In genomic region chr10:59898935-59899334, GRCm38 (mm10) we compare ENCODE assay signal across 8 mouse cellular contexts. TPM values are rescaled to one million over a fixed set of nuclear protein-coding genes. Genes with fewer than 3 reads are reported as not detected.
DNase-seq lines count a peak whose midpoint lies in the region; ATAC-seq and TF ChIP-seq lines count a peak whose summit lies in the region.

No protein-coding gene starts in this region.

- ATAC-seq in heart, embryonic 11.5 days (replicated peaks; ENCODE audit: insufficient number of reproducible peaks, low FRiP score, low TSS enrichment) = peak; percentile 68
- no peak for ATAC-seq in forebrain, postnatal 0 days
- ATAC-seq in liver, embryonic 16.5 days (ENCODE audit: low read depth) = peak; percentile 64

- DNase-seq in heart, postnatal 14 days = no peak
- DNase-seq in ES-E14 (ENCODE audit: low read depth, low spot score) = no peak
- no peak for DNase-seq in forebrain, postnatal 0 days
- DNase-seq in frontal cortex, adult 2 months (ENCODE audit: extremely low spot score in 1 of 2, low spot score in 1 of 2) = no peak
- DNase-seq in adrenal gland, postnatal 25 days = no peak
- no peak for DNase-seq in cerebellum, adult 11-12 months

- in situ Hi-C loops in ES-E14 (cut with MboI; ENCODE audit: low sequenced_read_pairs in 2 of 2, unreplicated experiment in 2 of 2) = no loop called here

- H3K4me1 ChIP-seq in heart, embryonic 11.5 days (ENCODE audit: control insufficient read depth, insufficient read depth, low read length) = peaks cover 48% of the 10 kb centered on the region
- peaks cover 3 to 55% of the 10 kb centered on the region in 2 experiments; a peak in 3 of 4 replicates for H3K4me1 ChIP-seq in ES-E14 (ENCODE audit: control insufficient read depth in 2 of 2, insufficient read depth in 2 of 2, low read length in 2 of 2, poor library complexity in 1 of 2)
- H3K4me1 ChIP-seq in forebrain, postnatal 0 days (ENCODE audit: insufficient read depth) = peaks cover 46% of the 10 kb centered on the region
- peaks cover 50% of the 10 kb centered on the region for H3K4me1 ChIP-seq in liver, embryonic 16.5 days (ENCODE audit: control insufficient read depth, low read depth, low read length)

- peaks cover 15% of the 10 kb centered on the region for H3K36me3 ChIP-seq in heart, embryonic 11.5 days (ENCODE audit: control insufficient read depth, insufficient read depth, low read length)
- peaks cover 27% of the 10 kb centered on the region for H3K36me3 ChIP-seq in ES-E14 (ENCODE audit: control insufficient read depth, insufficient read depth, low read length, poor library complexity, severe bottlenecking)
- peaks cover 30% of the 10 kb centered on the region for H3K36me3 ChIP-seq in forebrain, postnatal 0 days (ENCODE audit: insufficient read depth)
- H3K36me3 ChIP-seq in liver, embryonic 16.5 days (ENCODE audit: control insufficient read depth, insufficient read depth) = peaks cover 43% of the 10 kb centered on the region

- H3K4me2 ChIP-seq in heart, embryonic 11.5 days = peak overlapping the region; percentile 59
- no peak overlapping the region for H3K4me2 ChIP-seq in forebrain, postnatal 0 days (ENCODE audit: low read depth)
- H3K4me2 ChIP-seq in liver, embryonic 16.5 days (ENCODE audit: low read depth, low read length) = peak overlapping the region; percentile 78

- intact Hi-C loops in heart, postnatal 14 days (cut with DNase I) = loop anchor here (5.0 kb wide), 1 partner anchor 83 kb away; no protein-coding TSS in a partner anchor

- H3K4me3 ChIP-seq in heart, embryonic 11.5 days (ENCODE audit: low read depth, low read length) = peak overlapping the region; percentile 8; the same call in 1 of the 2 replicates
- H3K4me3 ChIP-seq in ES-E14 (ENCODE audit: insufficient read depth in 1 of 2, low read depth in 1 of 2, low read length in 2 of 2, poor library complexity in 1 of 2, severe bottlenecking in 1 of 2) = peak overlapping the region in 1 of 2 experiments; percentile 34; a peak in 2 of 4 replicates
- no peak overlapping the region for H3K4me3 ChIP-seq in forebrain, postnatal 0 days (ENCODE audit: low read depth, low read length)
- peak overlapping the region; percentile 52 for H3K4me3 ChIP-seq in liver, embryonic 16.5 days (ENCODE audit: low read depth, low read length)

- 42% methylated on average over 2 of the region's 2 CpGs for WGBS in heart, embryonic 11.5 days (ENCODE audit: insufficient replicate concordance)
- 18% methylated on average over 2 of the region's 2 CpGs for WGBS in forebrain, postnatal 0 days
- WGBS in liver, embryonic 16.5 days (ENCODE audit: insufficient replicate concordance) = 31% methylated on average over 2 of the region's 2 CpGs

- H3K27me3 ChIP-seq in heart, embryonic 11.5 days (ENCODE audit: control insufficient read depth, insufficient read depth, low read length) = no peaks in the 10 kb centered on the region
- H3K27me3 ChIP-seq in forebrain, postnatal 0 days (ENCODE audit: insufficient read depth, low read length) = no peaks in the 10 kb centered on the region
- no peaks in the 10 kb centered on the region for H3K27me3 ChIP-seq in liver, embryonic 16.5 days (ENCODE audit: control insufficient read depth, insufficient read depth, low read depth, low read length)

- no peak for TF ChIP-seq CTCF in forebrain, postnatal 0 days (IDR thresholded peaks at IDR 0.05; ENCODE audit: low read depth)

- H3K9ac ChIP-seq in heart, embryonic 11.5 days (ENCODE audit: low read depth, low read length) = peak overlapping the region; percentile 74; the same call in 1 of the 2 replicates
- H3K9ac ChIP-seq in ES-E14 (ENCODE audit: insufficient read depth, low read depth, low read length, poor library complexity, severe bottlenecking) = no peak overlapping the region
- peak overlapping the region; percentile 37; the same call in 1 of the 2 replicates for H3K9ac ChIP-seq in forebrain, postnatal 0 days
- H3K9ac ChIP-seq in liver, embryonic 16.5 days (ENCODE audit: low read depth, low read length) = peak overlapping the region; percentile 74

- no peaks in the 10 kb centered on the region for H3K9me3 ChIP-seq in heart, embryonic 11.5 days (replicated peaks; ENCODE audit: control insufficient read depth, low read length)
- H3K9me3 ChIP-seq in ES-E14 (ENCODE audit: control insufficient read depth, insufficient read depth, low read depth, low read length) = no peaks in the 10 kb centered on the region
- no peaks in the 10 kb centered on the region for H3K9me3 ChIP-seq in forebrain, postnatal 0 days (ENCODE audit: low read length)
- H3K9me3 ChIP-seq in liver, embryonic 16.5 days (replicated peaks; ENCODE audit: control insufficient read depth, low read length) = no peaks in the 10 kb centered on the region

- peak overlapping the region; percentile 98 for H3K27ac ChIP-seq in heart, embryonic 11.5 days (ENCODE audit: low read depth, low read length)
- peak overlapping the region; percentile 52; the same call in 1 of the 2 replicates for H3K27ac ChIP-seq in ES-E14 (ENCODE audit: insufficient read depth, low read depth, low read length, poor library complexity, severe bottlenecking)
- H3K27ac ChIP-seq in forebrain, postnatal 0 days (ENCODE audit: low read depth, low read length) = peak overlapping the region; percentile 96
- peak overlapping the region; percentile 97 for H3K27ac ChIP-seq in liver, embryonic 16.5 days (ENCODE audit: low read length)

TF ChIP-seq in ES-E14, 5 proteins besides CTCF, POLR2A, EP300 and RAD21:
- TF ChIP-seq HCFC1 (IDR thresholded peaks at IDR 0.05; ENCODE audit: borderline replicate concordance, insufficient read depth, low read length) (no peak), MAFK (IDR thresholded peaks at IDR 0.05; ENCODE audit: insufficient read depth, low read depth, low read length) (no peak), CHD2 (IDR thresholded peaks at IDR 0.05; ENCODE audit: low read depth, low read length) (no peak), ZNF384 (IDR thresholded peaks at IDR 0.05; ENCODE audit: low read depth, low read length) (no peak), ZC3H11A (IDR thresholded peaks at IDR 0.05; ENCODE audit: borderline replicate concordance, low read depth, low read length) (no peak)

RNA-seq across cellular contexts. Expression of gene Dnajb12, which starts 19.6 kb away (rescaled TPM):
- polyA plus RNA-seq in heart, embryonic 11.5 days (2014; fragmentation: Nextera tagmentation; extraction: Ambion mirVana) = 30.3 and 31.3 TPM in 2 replicates
- 10 to 100 TPM; 34.7 to 35.7 TPM for total RNA-seq in heart, postnatal 14 days (2021)
- total RNA-seq in ES-E14 (2012; rRNA removed) = 38.2 and 47.8 TPM in 2 replicates
- total RNA-seq in forebrain, postnatal 0 days (2014; rRNA removed) = 35.2 and 41.1 TPM in 2 replicates
- polyA plus RNA-seq in forebrain, postnatal 0 days (2015; fragmentation: Nextera tagmentation; extraction: Ambion mirVana) = 21.2 and 23.5 TPM in 2 replicates
- polyA plus RNA-seq in liver, embryonic 16.5 days (2015; fragmentation: Nextera tagmentation; extraction: Ambion mirVana) = 14.8 and 15.5 TPM in 2 replicates
- polyA plus RNA-seq in frontal cortex, adult 2 months (2012; rRNA removed) = 49.0 and 50.3 TPM in 2 replicates
- total RNA-seq in adrenal gland, postnatal 25 days (2021) = 65.1 and 69.2 TPM in 2 replicates

RNA-seq across cellular contexts. Expression of gene Ddit4, which starts 52.7 kb away (rescaled TPM):
- polyA plus RNA-seq in heart, embryonic 11.5 days (2014; fragmentation: Nextera tagmentation; extraction: Ambion mirVana) = 1.9 and 3.4 TPM in 2 replicates
- total RNA-seq in heart, postnatal 14 days (2021) = 100 to 1,000 TPM; 188 to 191 TPM
- total RNA-seq in ES-E14 (2012; rRNA removed) = 33.9 and 42.1 TPM in 2 replicates
- total RNA-seq in forebrain, postnatal 0 days (2014; rRNA removed) = 40.0 and 40.7 TPM in 2 replicates
- 52.9 and 57.8 TPM in 2 replicates for polyA plus RNA-seq in forebrain, postnatal 0 days (2015; fragmentation: Nextera tagmentation; extraction: Ambion mirVana)
- polyA plus RNA-seq in liver, embryonic 16.5 days (2015; fragmentation: Nextera tagmentation; extraction: Ambion mirVana) = 5.0 and 6.8 TPM in 2 replicates
- 46.3 and 53.3 TPM in 2 replicates for polyA plus RNA-seq in frontal cortex, adult 2 months (2012; rRNA removed)
- 35.7 and 57.7 TPM in 2 replicates for total RNA-seq in adrenal gland, postnatal 25 days (2021)
